Mouse (Mus musculus) C2C12 (cell line): ENCODE measurements around the gene Gm10271. TPM values are rescaled to one million over a fixed set of nuclear protein-coding genes. Genes with fewer than 3 reads are reported as not detected.

ENCODE experiments used
- H3K27me3 ChIP-seq: one replicate; pipeline ENCODE4 v1.6.1; 2011; ENCODE audit not compliant: control insufficient read depth, insufficient read depth, insufficient read length
- H3K36me3 ChIP-seq: one replicate; pipeline ENCODE4 v1.6.1; 2011; ENCODE audit not compliant: control insufficient read depth, insufficient read depth
- H3K4me3 ChIP-seq: one replicate; pipeline ENCODE4 v1.5.1; 2011; ENCODE audit warnings: mild to moderate bottlenecking, control low read depth; ENCODE audit not compliant: poor library complexity, insufficient read depth, severe bottlenecking
- H3K79me2 ChIP-seq: one replicate; pipeline ENCODE4 v1.6.1; 2011; ENCODE audit not compliant: control insufficient read depth, insufficient read depth
- H3K79me3 ChIP-seq: one replicate; pipeline ENCODE4 v1.6.1; 2011; ENCODE audit warnings: low read depth, control low read depth
- H3ac ChIP-seq: one replicate; pipeline ENCODE3; 2011; ENCODE audit warnings: low read depth; ENCODE audit not compliant: control insufficient read depth, insufficient read length
- CEBPB ChIP-seq: IDR thresholded peaks from one replicate; pipeline ENCODE4 v1.6.1; 2011; ENCODE audit warnings: low read depth, mild to moderate bottlenecking, control low read depth, moderate library complexity
- CTCF ChIP-seq: IDR thresholded peaks from one replicate; pipeline ENCODE4 v1.5.1; 2011; ENCODE audit not compliant: control insufficient read depth, insufficient read depth, insufficient read length
- FOSL1 ChIP-seq: IDR thresholded peaks from one replicate; pipeline ENCODE4 v1.8.0; 2011; ENCODE audit warnings: mild to moderate bottlenecking, low read length; ENCODE audit not compliant: poor library complexity, insufficient read depth, severe bottlenecking
- MAX ChIP-seq: IDR thresholded peaks from one replicate; pipeline ENCODE4 v1.6.1; 2011; ENCODE audit warnings: mild to moderate bottlenecking, control low read depth
- MYOD1 ChIP-seq: IDR thresholded peaks from one replicate; pipeline ENCODE4 v1.6.1; 2011; ENCODE audit warnings: low read depth; ENCODE audit not compliant: control insufficient read depth, insufficient read length
- MYOG ChIP-seq: IDR thresholded peaks from one replicate; pipeline ENCODE4 v1.6.1; 2011; ENCODE audit not compliant: control insufficient read depth, insufficient read length; ENCODE audit errors: extremely low read depth
- USF1 ChIP-seq: IDR thresholded peaks from one replicate; pipeline ENCODE4 v1.6.1; 2011; ENCODE audit warnings: low read depth, mild to moderate bottlenecking, control low read depth, moderate library complexity
- polyA plus RNA-seq: library from polyadenylated mRNA; unstranded; fragments of >200 nt; fragmentation: generic; extraction: Trizol; gene quantifications from one replicate; pipeline ENCODE4 v1.2.1, GENCODE M21; 2012; ENCODE audit warnings: missing spikeins

Gene Gm10271
- polyA plus RNA-seq, 1 experiment = not detected

- peaks cover 29% of the 10 kb centered on the region for H3K36me3 ChIP-seq
- no peaks in the 10 kb centered on the region for H3K79me3 ChIP-seq
- no peaks in the 10 kb centered on the region for H3K79me2 ChIP-seq
- TF ChIP-seq CEBPB (no peak), MAX (no peak)
- H3K4me3 ChIP-seq = no peak overlapping the region
- no peak overlapping the region for H3ac ChIP-seq
- H3K27me3 ChIP-seq = no peaks in the 10 kb centered on the region
Measured at GRCm38 (mm10) chr10:116920641-116921040, 51.8 kb downstream of the Gm10271 start.

- TF ChIP-seq USF1 = no peak
- no peak for TF ChIP-seq MYOD1
- no peak for TF ChIP-seq FOSL1
- no peak for TF ChIP-seq MAX
- no peak for TF ChIP-seq MYOG
- no peak for TF ChIP-seq CTCF
- no peak for TF ChIP-seq CEBPB
- Histone ChIP-seq H3K4me3 (no peak overlapping the region), H3K27me3 (no peaks in the 10 kb centered on the region), H3K36me3 (peaks cover 29% of the 10 kb centered on the region), H3ac (no peak overlapping the region), H3K79me3 (no peaks in the 10 kb centered on the region), H3K79me2 (no peaks in the 10 kb centered on the region)
Measured at GRCm38 (mm10) chr10:116919368-116920317, 52.8 kb downstream of the Gm10271 start.

GRCm38 (mm10) chr10:116916581-116916980 is 55.8 kb downstream of the Gm10271 start:
- H3K36me3 ChIP-seq = peaks cover 39% of the 10 kb centered on the region
- H3K79me2 ChIP-seq = no peaks in the 10 kb centered on the region
- H3ac ChIP-seq = no peak overlapping the region
- no peaks in the 10 kb centered on the region for H3K27me3 ChIP-seq
- H3K4me3 ChIP-seq = no peak overlapping the region
- H3K79me3 ChIP-seq = no peaks in the 10 kb centered on the region
- TF ChIP-seq FOSL1 = no peak
- TF ChIP-seq MYOD1 = no peak
- TF ChIP-seq CTCF = no peak
- TF ChIP-seq CEBPB = no peak
- no peak for TF ChIP-seq MYOG
- TF ChIP-seq USF1 = no peak
- no peak for TF ChIP-seq MAX

GRCm38 (mm10) chr10:116915286-116915685 is 57.1 kb downstream of the Gm10271 start:
- H3K36me3 ChIP-seq = peaks cover 45% of the 10 kb centered on the region
- H3K79me3 ChIP-seq = no peaks in the 10 kb centered on the region
- H3K4me3 ChIP-seq = no peak overlapping the region
- H3K27me3 ChIP-seq = no peaks in the 10 kb centered on the region
- TF ChIP-seq USF1 = no peak
- no peak for TF ChIP-seq CEBPB
- no peak for TF ChIP-seq MYOD1
- TF ChIP-seq MYOG = no peak
- TF ChIP-seq CTCF = no peak
- no peak for TF ChIP-seq FOSL1
- no peak for TF ChIP-seq MAX
- no peaks in the 10 kb centered on the region for H3K79me2 ChIP-seq
- no peak overlapping the region for H3ac ChIP-seq

- no peaks in the 10 kb centered on the region for H3K79me2 ChIP-seq
- no peak overlapping the region for H3K4me3 ChIP-seq
- TF ChIP-seq MAX = no peak
- no peak for TF ChIP-seq CTCF
- TF ChIP-seq FOSL1 = no peak
- no peak for TF ChIP-seq MYOG
- no peak for TF ChIP-seq CEBPB
- no peak for TF ChIP-seq MYOD1
- no peak for TF ChIP-seq USF1
- no peaks in the 10 kb centered on the region for H3K27me3 ChIP-seq
- no peaks in the 10 kb centered on the region for H3K79me3 ChIP-seq
- H3ac ChIP-seq = peak overlapping the region; percentile 3
- peaks cover 52% of the 10 kb centered on the region for H3K36me3 ChIP-seq
Measured at GRCm38 (mm10) chr10:116914586-116914985, 57.8 kb downstream of the Gm10271 start.

- no peaks in the 10 kb centered on the region for H3K79me2 ChIP-seq
- no peak overlapping the region for H3ac ChIP-seq
- TF ChIP-seq MYOD1 (no peak), CEBPB (no peak), MYOG (no peak), FOSL1 (no peak)
- H3K79me3 ChIP-seq = no peaks in the 10 kb centered on the region
- H3K27me3 ChIP-seq = no peaks in the 10 kb centered on the region
- H3K36me3 ChIP-seq = peaks cover 55% of the 10 kb centered on the region
- no peak overlapping the region for H3K4me3 ChIP-seq
Measured at GRCm38 (mm10) chr10:116913647-116914273, 58.6 kb downstream of the Gm10271 start.
